Mouse (Mus musculus): ENCODE measurements around the gene BC028528.

- no peak for TF ChIP-seq CTCF (IDR thresholded peaks at IDR 0.05)
- no peak for TF ChIP-seq POLR2A (IDR thresholded peaks at IDR 0.05; ENCODE audit: insufficient read depth, low read depth, low read length)
Measured at GRCm38 (mm10) chr3:95914706-95915105, 22.9 kb upstream of the BC028528 start.
